Mouse (Mus musculus) forebrain, embryonic 10.5 days (tissue): ENCODE data around the gene 4931414P19Rik. TPM values are rescaled to one million over a fixed set of nuclear protein-coding genes. Genes with fewer than 3 reads are reported as not detected.

Experiments
- DNase-seq: peaks from one replicate; pipeline ENCODE4 v3.0.0-alpha.2; 2017; ENCODE audit warnings: low spot score; ENCODE audit errors: extremely low spot score
- H3K27ac ChIP-seq: fragments of 300-500 bp; sonication (generic); 2 replicates; pipeline ENCODE4 v1.5.1; 2016; ENCODE audit warnings: mild to moderate bottlenecking
- H3K27me3 ChIP-seq: fragments of 300-500 bp; sonication (generic); 2 replicates; pipeline ENCODE4 v1.6.1; 2016; ENCODE audit warnings: mild to moderate bottlenecking; ENCODE audit not compliant: poor library complexity, severe bottlenecking
- H3K36me3 ChIP-seq: fragments of 300-500 bp; sonication (generic); replicated peaks from 2 replicates; pipeline ENCODE4 v1.6.1; 2016; ENCODE audit warnings: mild to moderate bottlenecking, moderate library complexity
- H3K4me1 ChIP-seq: fragments of 300-500 bp; sonication (generic); 2 replicates; pipeline ENCODE4 v1.6.1; 2016
- H3K4me3 ChIP-seq: fragments of 300-500 bp; sonication (generic); 2 replicates; pipeline ENCODE4 v1.5.1; 2016; ENCODE audit warnings: mild to moderate bottlenecking, moderate library complexity
- H3K9me3 ChIP-seq: fragments of 300-500 bp; sonication (generic); 2 replicates; pipeline ENCODE4 v1.6.1; 2016; ENCODE audit warnings: mild to moderate bottlenecking, moderate library complexity
- WGBS: fragments of 180-500 bp; shearing (Covaris S2); methylation state at CpG from one replicate; pipeline ENCODE4 v1.1.7; 2016; 5-methylcytosine and 5-hydroxymethylcytosine counted together
- polyA plus RNA-seq: library from polyadenylated mRNA; unstranded; fragments of >200 nt; fragmentation: Nextera tagmentation; extraction: Ambion mirVana; gene quantifications from 2 replicates; pipeline ENCODE4 v1.2.1, GENCODE M21; 2016

The 4931414P19Rik gene
- 9.5 and 11.0 TPM in 2 replicates for polyA plus RNA-seq

DNA sequence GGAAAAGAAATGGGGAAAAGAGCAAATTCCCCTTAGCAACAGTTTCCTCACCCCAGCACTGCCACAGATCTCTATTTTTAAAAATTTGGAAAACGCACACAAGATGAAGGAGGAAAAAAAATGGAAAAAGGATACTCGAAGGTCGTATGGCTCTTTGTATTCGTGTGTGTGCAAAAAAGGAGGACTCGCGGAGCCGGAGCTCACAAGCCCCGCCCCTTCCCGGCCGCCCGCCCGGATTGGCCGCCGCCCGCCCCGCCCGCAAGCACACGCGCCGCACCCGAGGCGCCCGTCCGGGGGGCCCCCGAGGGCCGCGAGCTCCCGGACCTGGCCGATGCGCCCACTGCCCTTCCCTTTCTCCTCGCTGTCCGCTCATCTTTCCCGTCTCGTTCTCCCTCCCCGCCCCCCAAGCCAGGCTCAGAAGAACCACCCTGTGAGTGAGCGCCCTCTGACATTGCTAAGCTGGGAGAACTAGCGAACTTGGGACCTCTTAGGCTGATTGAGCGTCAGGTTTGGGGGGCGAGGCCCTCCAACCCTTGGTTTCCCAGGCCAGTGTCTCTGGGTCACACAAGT, at the start of gene 4931414P19Rik:
4931414P19Rik (minus strand) TSS at position 242 of the 570 bp plus-strand sequence.
- no peaks in the 10 kb centered on the region for H3K27me3 ChIP-seq
- H3K27ac ChIP-seq: peak within 1 kb of the TSS; percentile 90
- no peaks in the 10 kb centered on the region for H3K9me3 ChIP-seq
- H3K4me1 ChIP-seq: peaks cover 35% of the 10 kb centered on the region
- 1% methylated on average over 39 of the region's 39 CpGs for WGBS
- H3K4me3 ChIP-seq: peak within 1 kb of the TSS; percentile 60
- peak; percentile 69 for DNase-seq
- peaks cover 10% of the 10 kb centered on the region for H3K36me3 ChIP-seq

DNA sequence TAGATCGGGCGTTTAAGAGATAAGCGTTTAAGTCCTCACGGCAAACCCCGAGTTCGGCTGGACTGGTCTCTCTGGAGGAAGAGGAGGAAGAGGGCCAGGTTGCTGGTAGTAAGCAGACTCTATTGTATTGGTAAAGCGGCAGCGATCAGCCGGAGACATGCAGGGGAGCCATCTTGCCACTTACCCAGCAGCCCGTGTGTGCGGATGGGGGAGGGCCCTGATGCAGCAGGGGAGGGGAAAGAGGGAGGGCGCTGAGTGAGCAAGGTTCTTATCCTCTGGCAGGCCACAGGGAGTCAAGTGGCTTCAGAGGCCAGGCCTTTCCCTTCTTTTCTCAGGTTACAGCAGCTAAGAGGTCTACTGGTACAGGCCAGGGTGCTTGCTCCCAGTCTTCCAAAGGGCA, 47.7 kb upstream of the 4931414P19Rik start:
- 2% methylated on average over 12 of the region's 12 CpGs for WGBS
- Histone ChIP-seq H3K27me3 (no peaks in the 10 kb centered on the region), H3K4me3 (peak overlapping the region; percentile 77), H3K36me3 (peaks cover 83% of the 10 kb centered on the region), H3K9me3 (no peaks in the 10 kb centered on the region), H3K4me1 (peaks cover 51% of the 10 kb centered on the region), H3K27ac (peak overlapping the region; percentile 95)
- DNase-seq: peak; percentile 88

DNA sequence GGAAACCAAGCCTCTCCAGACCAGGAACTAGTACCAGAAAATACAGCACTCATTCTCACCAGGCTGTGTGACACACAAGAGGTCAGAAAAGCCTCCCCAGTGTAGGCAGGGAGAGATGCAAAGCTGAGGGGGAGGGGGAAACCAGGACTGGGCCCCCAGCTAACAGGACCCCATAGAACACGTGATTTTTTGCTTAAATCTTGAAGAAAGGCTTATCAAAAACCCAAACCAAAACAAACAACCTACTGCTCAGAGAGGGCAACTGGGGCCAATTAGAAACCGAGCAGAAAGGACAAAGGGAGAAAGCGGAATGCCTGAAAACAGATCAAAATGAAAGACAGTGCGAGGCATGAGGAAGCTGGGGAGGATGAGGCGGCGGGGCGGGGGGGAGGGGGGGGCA, 47.0 kb upstream of the 4931414P19Rik start:
- WGBS: under 1% methylated on average over 7 of the region's 7 CpGs

DNA sequence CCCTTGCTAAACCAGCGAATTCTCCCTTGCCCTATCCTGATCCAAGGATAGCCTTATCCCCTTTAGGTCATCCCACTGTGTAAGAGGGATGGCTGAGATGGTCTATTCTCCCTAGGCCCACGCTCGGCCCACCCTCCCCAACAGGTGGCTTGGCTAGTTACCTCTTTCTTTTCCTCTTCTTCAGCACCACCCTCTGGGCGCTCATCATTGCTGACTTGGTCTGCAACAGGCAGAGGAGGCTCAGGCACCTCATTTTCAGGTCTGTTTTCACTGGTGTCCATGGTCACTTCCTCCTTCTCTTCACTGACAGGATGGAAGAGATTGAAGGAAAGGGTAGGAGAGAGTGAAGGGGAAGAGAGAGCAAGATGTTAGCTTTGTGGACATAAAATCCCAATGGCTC, 45.8 kb upstream of the 4931414P19Rik start:
- peaks cover 83% of the 10 kb centered on the region for H3K36me3 ChIP-seq
- H3K4me3 ChIP-seq: peak overlapping the region; percentile 77
- H3K27ac ChIP-seq: peak overlapping the region; percentile 95; the same call in 1 of the 2 replicates
- no peaks in the 10 kb centered on the region for H3K27me3 ChIP-seq
- no peaks in the 10 kb centered on the region for H3K9me3 ChIP-seq
- no peak for DNase-seq
- 77% methylated on average over 4 of the region's 4 CpGs for WGBS
- H3K4me1 ChIP-seq: peaks cover 51% of the 10 kb centered on the region

More for the DNA sequence above, 47.0 kb upstream of the 4931414P19Rik start:
- DNase-seq: no peak
- Histone ChIP-seq H3K4me3 (peak overlapping the region; percentile 77), H3K4me1 (peaks cover 51% of the 10 kb centered on the region), H3K36me3 (peaks cover 83% of the 10 kb centered on the region), H3K27me3 (no peaks in the 10 kb centered on the region), H3K9me3 (no peaks in the 10 kb centered on the region), H3K27ac (peak overlapping the region; percentile 95)

DNA sequence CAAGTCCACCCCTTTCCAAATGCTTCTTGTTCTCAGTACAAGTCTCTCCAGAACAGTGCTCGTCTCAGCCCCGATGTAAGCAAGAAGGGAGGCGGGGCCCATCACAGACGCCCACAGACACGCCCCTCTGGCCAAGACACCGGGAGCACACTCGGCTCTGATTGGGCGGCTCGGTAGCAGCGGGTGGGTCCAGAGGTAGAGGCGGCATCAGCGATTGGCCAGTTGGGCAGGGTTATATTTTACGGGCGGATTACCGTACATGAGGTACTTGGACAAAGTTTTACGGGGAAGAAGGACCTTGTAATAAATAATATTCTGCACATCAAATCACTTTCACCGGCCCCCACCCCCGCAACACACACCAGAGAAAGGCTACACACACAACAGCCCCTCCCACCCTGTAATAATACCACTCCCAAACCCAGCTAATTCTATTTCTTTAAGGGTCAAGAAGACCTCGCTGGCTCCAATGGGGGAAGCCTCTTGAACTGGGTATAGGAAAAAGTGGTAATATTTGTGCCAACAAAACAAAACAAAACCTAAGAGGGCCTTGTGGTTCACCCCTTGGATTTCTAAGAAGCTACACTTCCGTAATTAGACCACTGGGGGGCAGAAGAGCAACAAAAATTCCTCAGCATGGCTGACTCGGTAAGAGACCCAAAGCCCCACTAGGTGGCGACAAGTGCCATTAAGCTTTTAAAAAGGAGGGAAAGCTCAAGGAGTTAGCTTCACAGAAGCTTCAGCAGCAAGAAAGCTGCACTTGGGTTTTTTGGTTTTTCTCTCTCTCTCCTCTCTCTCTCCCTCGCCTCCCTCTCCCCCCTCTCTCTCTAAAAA, 45.0 kb upstream of the 4931414P19Rik start:
- peak; percentile 77 for DNase-seq
- 70% methylated on average over 23 of the region's 23 CpGs for WGBS
- H3K9me3 ChIP-seq: no peaks in the 10 kb centered on the region
- H3K4me3 ChIP-seq: peak overlapping the region; percentile 77
- H3K36me3 ChIP-seq: peaks cover 83% of the 10 kb centered on the region
- no peaks in the 10 kb centered on the region for H3K27me3 ChIP-seq
- H3K4me1 ChIP-seq: peaks cover 51% of the 10 kb centered on the region
- H3K27ac ChIP-seq: 0 out of 2 replicates have a peak overlapping the region, but pooled peaks have one; percentile 53

DNA sequence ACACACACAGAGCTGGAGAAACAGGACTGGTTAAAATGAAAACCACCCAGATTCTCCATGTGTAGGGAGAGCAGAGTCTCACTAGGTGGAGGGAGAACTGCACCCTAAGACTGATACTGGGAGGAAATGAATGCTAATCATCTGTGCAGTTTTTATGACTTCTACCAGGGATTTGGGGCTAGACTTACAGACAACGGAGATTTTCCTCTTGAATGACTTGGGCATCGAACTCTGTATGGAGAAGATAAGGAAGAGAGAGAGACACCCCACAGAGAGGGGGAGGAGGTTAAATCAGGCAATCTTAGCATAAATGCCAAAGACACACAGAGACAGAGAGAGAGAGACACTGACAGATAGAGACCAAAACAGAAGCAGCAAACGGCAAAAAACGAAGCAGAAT, 42.1 kb upstream of the 4931414P19Rik start:
- Histone ChIP-seq H3K27ac (no peak overlapping the region), H3K4me1 (peaks cover 40% of the 10 kb centered on the region), H3K27me3 (no peaks in the 10 kb centered on the region), H3K4me3 (no peak overlapping the region), H3K9me3 (no peaks in the 10 kb centered on the region), H3K36me3 (peaks cover 94% of the 10 kb centered on the region)
- DNase-seq: no peak
- 86% methylated on average over 4 of the region's 4 CpGs for WGBS

DNA sequence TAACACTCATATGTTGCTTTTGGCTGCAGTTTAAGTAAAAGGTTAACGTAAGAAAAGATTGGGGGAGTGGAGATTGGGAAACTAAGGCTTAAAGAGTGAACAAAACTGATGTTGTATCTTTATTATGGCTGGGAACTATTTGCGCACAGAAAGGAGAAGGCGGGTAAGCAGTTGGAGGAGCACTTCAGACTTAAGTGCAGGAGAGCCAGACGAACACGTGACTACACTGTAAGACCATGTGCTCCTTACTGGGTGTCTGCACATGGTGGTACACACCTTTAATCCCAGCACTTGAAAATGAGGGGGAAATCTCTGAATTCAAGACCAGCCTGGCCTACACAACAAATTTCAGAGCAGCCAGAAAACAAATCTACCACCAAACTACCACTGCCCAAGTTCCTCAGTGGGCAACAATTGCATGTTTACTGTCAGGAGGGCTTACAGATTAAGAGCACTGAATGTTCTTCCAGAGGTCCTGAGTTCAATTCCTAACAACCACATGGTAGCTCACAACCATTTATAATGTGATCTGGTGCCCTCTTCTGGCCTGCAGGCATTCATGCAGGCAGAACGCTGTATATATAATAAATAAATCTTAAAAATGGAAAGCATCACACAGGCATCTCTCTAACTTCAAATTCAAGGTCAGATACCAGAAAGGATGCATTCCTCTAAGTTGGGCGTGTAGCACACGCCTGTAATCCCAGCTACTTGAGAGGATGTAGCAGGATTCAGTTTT, 41.3 kb upstream of the 4931414P19Rik start:
- H3K36me3 ChIP-seq: peaks cover 100% of the 10 kb centered on the region
- no peak overlapping the region for H3K4me3 ChIP-seq
- no peaks in the 10 kb centered on the region for H3K9me3 ChIP-seq
- WGBS: 94% methylated on average over 8 of the region's 8 CpGs
- H3K4me1 ChIP-seq: peaks cover 32% of the 10 kb centered on the region
- H3K27me3 ChIP-seq: no peaks in the 10 kb centered on the region
- H3K27ac ChIP-seq: no peak overlapping the region
- DNase-seq: no peak

DNA sequence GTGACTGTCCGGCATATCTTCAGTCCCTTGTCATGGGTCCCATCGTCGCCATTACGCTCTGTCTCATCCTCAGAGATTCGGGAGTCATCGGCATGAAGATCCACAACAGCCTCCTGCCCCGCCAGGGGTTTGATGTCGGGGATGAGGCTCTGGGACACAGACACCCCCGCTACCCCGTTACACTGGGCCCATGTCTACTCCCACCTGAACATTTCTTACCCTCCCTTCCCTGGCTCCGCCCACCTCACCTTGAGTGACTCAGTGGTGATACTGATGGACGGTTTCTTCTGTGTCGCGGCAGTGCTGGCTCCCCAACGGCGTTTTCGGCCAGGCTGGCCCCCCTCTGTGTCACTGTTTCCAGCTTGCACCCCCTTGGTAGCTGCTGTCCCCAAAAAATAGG, 40.7 kb upstream of the 4931414P19Rik start:
- H3K9me3 ChIP-seq: no peaks in the 10 kb centered on the region
- H3K36me3 ChIP-seq: peaks cover 98% of the 10 kb centered on the region
- no peak for DNase-seq
- peaks cover 31% of the 10 kb centered on the region for H3K4me1 ChIP-seq
- no peak overlapping the region for H3K4me3 ChIP-seq
- H3K27me3 ChIP-seq: no peaks in the 10 kb centered on the region
- WGBS: 95% methylated on average over 17 of the region's 17 CpGs
- H3K27ac ChIP-seq: no peak overlapping the region

DNA sequence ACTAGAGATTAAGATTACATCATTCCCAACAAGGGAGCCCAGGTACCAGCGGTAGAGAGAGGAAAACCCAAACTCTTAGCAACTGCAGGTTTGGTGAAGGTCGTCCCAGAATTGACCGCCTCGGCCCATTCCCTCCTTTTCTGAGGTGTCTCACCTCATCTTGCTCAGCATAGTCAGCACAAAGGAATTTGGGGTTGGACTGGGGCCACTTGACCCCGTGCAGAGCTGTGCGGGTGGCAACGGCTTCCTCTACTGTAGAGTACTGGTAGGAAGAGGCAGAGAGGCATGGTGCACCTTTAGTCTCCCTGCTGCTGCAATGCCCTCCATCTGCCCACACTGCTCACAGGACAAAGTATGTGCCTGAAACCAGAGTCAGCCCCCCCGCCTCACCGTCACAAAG, 38.5 kb upstream of the 4931414P19Rik start:
- Histone ChIP-seq H3K4me1 (peaks cover 32% of the 10 kb centered on the region), H3K27ac (no peak overlapping the region), H3K9me3 (no peaks in the 10 kb centered on the region), H3K36me3 (peaks cover 77% of the 10 kb centered on the region), H3K4me3 (no peak overlapping the region), H3K27me3 (no peaks in the 10 kb centered on the region)
- DNase-seq: no peak
- WGBS: 94% methylated on average over 9 of the region's 9 CpGs

DNA sequence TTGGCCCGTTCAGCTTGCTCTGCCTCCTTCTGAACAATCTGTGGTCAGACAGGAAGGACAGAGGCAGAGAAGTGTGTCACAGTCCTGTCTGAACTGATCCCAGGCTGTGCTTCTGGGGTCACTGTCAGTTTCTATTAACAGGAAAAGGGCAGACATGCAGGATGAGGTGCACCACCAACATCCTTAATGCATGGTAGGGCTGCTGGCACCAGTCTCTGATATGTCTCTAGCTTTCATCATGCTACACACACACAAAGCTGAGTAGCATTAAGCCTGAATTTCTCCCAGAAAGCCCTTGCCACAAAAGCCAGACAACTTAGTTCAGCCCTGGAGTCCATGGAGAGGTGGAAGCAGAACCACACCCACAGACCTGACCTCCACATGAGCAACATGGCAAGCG, 37.2 kb upstream of the 4931414P19Rik start:
- 98% methylated on average over 2 of the region's 2 CpGs for WGBS
- Histone ChIP-seq H3K4me3 (no peak overlapping the region), H3K4me1 (peaks cover 29% of the 10 kb centered on the region), H3K27ac (no peak overlapping the region), H3K9me3 (no peaks in the 10 kb centered on the region), H3K36me3 (peaks cover 77% of the 10 kb centered on the region), H3K27me3 (no peaks in the 10 kb centered on the region)
- no peak for DNase-seq

DNA sequence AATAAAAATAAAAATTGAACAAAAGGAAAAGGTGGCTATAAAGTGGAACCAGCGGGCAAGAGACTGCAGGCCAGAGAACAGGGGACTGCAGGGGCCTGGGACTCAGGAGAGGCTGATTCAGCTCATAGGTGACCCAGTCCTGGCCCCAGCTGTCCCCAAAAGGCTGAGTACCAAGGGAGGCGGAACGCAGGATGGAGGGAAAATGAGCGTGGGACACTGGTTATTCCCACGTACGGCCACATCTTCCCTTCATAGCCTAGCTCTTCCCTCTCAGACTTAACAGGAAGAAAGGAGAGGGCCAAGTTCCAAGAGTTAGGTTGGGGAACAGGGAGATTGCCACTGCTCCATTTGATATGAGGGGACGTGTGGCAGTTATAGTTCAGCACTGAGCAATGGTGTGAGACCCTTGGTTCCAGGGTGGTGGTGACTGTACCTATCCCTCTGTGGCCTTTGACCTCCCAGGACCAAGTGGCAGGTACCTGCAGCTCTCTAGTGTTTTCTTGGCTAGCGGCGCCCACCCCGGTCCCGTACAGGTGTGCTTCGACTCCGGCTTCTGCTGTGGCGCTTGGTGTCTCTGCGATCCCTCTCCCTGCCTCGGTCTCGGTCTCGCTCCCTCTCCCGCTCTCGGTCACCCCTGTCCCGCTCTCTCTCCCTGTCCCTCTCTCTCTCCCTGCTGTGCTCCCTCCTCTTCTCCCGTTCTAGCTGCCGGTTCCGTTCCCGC, 36.6 kb upstream of the 4931414P19Rik start:
- Histone ChIP-seq H3K9me3 (no peaks in the 10 kb centered on the region), H3K36me3 (peaks cover 77% of the 10 kb centered on the region), H3K4me3 (peak overlapping the region; percentile 87; the same call in 1 of the 2 replicates), H3K27ac (no peak overlapping the region), H3K27me3 (no peaks in the 10 kb centered on the region), H3K4me1 (peaks cover 29% of the 10 kb centered on the region)
- 81% methylated on average over 25 of the region's 25 CpGs for WGBS
- no peak for DNase-seq

DNA sequence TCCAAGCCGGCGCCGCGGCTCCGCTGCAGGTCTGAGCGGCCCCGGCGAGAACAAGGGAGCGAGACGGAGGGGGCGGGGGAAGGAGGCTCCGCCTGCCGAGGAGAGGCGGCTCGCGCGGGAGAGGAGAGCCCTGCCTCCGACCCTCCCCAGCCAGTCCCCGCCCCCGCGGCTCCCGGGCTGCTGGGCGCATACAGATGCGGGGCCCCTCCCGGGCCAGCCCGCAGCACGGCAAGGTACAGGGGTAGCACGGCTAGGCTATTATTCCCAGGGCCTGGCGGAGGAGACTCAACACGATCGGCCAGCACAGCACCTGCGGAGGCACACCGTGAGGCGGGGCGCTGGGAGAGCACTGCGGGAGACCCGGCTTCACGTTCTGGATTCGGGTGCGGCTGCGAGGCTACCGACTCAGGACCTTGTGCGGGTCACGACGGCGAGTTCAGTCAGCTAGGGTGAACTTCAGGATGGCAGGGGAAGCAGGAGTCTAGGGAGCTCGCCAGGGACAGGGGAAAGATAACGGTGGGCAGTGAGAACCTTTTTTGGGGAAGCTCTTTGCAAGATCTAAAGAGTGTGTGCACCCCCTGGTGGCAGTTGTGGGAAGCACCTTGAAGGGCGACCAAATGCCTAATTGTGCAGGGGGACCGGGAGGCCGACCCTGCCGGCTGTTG, 35.6 kb upstream of the 4931414P19Rik start, which contains the start of gene Cdh24:
Cdh24 (minus strand) TSS at position 60 of the 665 bp plus-strand sequence.
- H3K9me3 ChIP-seq: no peaks in the 10 kb centered on the region
- 0% methylated on average over 52 of the region's 52 CpGs for WGBS
- peak within 1 kb of the TSS; percentile 87 for H3K4me3 ChIP-seq
- peak; percentile 90 for DNase-seq
- H3K36me3 ChIP-seq: peaks cover 77% of the 10 kb centered on the region
- no peaks in the 10 kb centered on the region for H3K27me3 ChIP-seq
- peak within 1 kb of the TSS; percentile 97 for H3K27ac ChIP-seq
- H3K4me1 ChIP-seq: peaks cover 29% of the 10 kb centered on the region
